Mouse (Mus musculus): Measurements from ENCODE around the gene Duoxa1. TPM values are rescaled to one million over a fixed set of nuclear protein-coding genes. Genes with fewer than 3 reads are reported as not detected.

The Duoxa1 gene
- total RNA-seq, 1 experiment from 2014 or later = not detected

GRCm38 (mm10) chr2:122301081-122301920 lies 12.2 kb downstream of the Duoxa1 start:
- ATAC-seq (replicated peaks; ENCODE audit: insufficient number of reproducible peaks, low FRiP score, low TSS enrichment, poor library complexity, severe bottlenecking) = no peak

DNA sequence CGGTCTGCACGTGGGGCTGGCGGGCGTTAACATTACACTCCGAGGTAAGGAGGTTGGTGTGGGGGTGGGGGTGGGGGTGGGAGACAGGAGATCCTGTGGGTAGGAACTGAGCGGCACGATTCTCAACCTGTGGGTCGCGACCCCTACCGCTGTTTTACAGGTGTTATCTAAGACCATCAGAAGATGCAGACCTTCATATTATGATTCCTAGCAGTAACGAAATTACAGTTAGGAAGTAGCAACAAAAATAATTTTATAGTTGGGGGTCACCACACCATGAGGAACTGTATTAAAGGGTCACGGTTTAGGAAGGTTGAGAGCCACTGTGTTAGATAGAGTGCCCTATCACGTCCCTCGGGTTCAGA lies 12.9 kb downstream of the Duoxa1 start:
- ATAC-seq (replicated peaks; ENCODE audit: insufficient number of reproducible peaks, low FRiP score, low TSS enrichment, poor library complexity, severe bottlenecking) = no peak

DNA sequence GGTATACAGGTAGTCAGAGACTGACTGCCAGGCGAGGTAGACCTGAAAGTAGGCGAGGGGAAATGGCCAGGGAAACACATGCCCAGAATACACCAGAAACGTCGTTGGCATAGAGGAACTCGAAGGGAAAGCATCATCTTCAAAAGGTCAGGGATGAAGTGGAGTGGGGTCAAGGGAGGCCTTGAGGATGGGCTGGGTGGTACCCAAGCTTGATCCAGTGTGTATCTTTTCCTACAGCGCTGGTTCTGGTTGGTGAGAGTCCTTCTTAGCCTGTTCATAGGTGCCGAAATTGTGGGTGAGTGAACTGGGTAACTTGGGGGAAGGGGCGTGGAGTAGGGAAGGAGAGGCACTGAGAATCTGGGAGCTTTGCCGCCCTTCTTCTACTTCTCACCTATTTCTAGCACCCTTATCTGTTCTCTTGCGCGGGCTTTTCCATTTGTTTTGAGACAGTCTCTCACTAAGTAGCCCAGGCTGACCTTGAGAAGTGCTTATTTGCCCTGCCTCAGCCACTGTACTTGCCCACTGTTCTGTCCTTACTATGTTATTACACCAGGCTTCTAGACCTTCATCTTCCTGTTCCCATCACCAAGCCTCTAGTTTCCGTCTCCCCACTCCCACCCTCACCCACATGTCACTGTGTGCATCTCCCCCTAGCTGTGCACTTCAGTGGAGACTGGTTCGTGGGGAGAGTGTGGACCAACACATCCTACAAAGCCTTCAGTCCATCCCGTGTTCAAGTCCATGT lies 13.4 kb downstream of the Duoxa1 start:
- ATAC-seq (replicated peaks; ENCODE audit: insufficient number of reproducible peaks, low FRiP score, low TSS enrichment, poor library complexity, severe bottlenecking) = no peak

DNA sequence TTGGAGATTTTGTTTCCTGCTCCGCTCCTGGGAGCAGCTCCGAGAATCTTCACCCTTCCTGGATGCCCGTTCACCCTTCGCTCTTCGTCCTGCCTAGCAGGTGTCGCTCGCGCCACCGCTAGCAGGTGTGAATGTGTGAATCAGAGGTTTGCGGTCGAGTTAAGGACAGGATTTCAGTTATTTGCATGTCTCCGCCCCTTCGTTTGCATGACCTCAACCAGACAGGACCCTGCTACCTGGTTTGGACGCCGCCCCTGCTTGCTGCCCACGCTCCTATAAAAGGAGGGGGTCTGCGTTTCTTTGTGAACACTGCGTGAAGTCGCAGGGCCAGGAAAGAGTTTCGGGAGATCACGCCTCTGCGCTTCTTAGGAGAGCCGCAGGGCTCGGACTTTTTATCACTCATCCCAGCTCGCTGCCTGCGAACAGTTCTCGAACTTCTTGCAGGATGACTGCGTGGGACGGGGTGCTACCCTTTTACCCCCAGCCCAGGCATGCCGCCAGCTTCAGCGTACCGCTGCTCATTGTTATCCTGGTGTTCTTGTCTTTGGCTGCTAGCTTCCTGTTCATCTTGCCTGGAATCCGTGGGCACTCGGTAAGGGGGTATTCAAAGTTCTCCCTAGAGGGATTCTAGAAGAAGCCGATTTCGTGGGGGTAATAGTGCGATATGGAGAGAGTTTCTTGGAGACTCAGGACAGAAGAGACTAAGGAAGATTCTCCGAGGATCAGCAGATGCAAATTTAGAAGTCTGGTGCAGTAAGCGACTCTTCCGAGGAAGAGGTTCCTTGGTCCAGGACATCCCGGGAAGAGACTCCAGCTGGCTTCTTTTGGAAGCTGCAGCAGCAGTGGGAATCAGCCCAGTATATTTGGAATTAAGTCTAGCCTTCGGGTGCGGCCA lies 14.7 kb downstream of the Duoxa1 start, which contains the start of gene Duoxa2:
Duoxa2 (plus strand) TSS at position 305 of the 895 bp plus-strand sequence.
- 0 out of 2 replicates have a peak, but pooled peaks have one; percentile 4 for ATAC-seq (replicated peaks; ENCODE audit: insufficient number of reproducible peaks, low FRiP score, low TSS enrichment, poor library complexity, severe bottlenecking)

DNA sequence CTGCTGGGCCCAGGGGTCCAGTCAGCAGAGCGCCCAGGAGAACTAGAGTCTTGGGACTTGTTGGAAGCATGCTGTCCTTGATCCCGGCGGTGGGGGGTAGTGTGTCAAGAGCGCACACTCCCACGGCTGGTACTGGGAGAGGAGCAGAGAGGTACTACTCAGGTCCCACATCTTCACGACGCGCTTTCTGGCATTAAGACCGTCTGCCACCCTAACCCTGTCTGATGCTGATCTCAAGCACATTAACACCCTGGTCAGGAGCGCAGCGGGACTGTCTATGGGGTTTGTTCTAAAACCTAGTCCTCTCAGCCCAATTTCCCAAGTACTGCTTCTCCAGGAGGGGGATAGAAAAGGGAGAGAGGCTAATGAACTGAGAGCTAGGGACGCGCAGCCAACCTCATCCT lies 15.4 kb downstream of the Duoxa1 start, which contains the start of gene Duox2:
Duox2 (minus strand) TSS at position 354 of the 404 bp plus-strand sequence.
- ATAC-seq (replicated peaks; ENCODE audit: insufficient number of reproducible peaks, low FRiP score, low TSS enrichment, poor library complexity, severe bottlenecking) = no peak

- no peak for ATAC-seq (replicated peaks; ENCODE audit: insufficient number of reproducible peaks, low FRiP score, low TSS enrichment, poor library complexity, severe bottlenecking)
These were observed 16.0 kb downstream of the Duoxa1 start for GRCm38 (mm10) chr2:122297271-122298095.

GRCm38 (mm10) chr2:122294916-122295315 lies 18.6 kb downstream of the Duoxa1 start:
- ATAC-seq (replicated peaks; ENCODE audit: insufficient number of reproducible peaks, low FRiP score, low TSS enrichment, poor library complexity, severe bottlenecking) = no peak

- ATAC-seq (replicated peaks; ENCODE audit: insufficient number of reproducible peaks, low FRiP score, low TSS enrichment, poor library complexity, severe bottlenecking) = no peak
These were observed 27.4 kb downstream of the Duoxa1 start for GRCm38 (mm10) chr2:122286137-122286536.

GRCm38 (mm10) chr2:122284091-122284490 lies 29.4 kb downstream of the Duoxa1 start:
- no peak for ATAC-seq (replicated peaks; ENCODE audit: insufficient number of reproducible peaks, low FRiP score, low TSS enrichment, poor library complexity, severe bottlenecking)

GRCm38 (mm10) chr2:122278769-122279168 lies 34.8 kb downstream of the Duoxa1 start:
- ATAC-seq (replicated peaks; ENCODE audit: insufficient number of reproducible peaks, low FRiP score, low TSS enrichment, poor library complexity, severe bottlenecking) = no peak

DNA sequence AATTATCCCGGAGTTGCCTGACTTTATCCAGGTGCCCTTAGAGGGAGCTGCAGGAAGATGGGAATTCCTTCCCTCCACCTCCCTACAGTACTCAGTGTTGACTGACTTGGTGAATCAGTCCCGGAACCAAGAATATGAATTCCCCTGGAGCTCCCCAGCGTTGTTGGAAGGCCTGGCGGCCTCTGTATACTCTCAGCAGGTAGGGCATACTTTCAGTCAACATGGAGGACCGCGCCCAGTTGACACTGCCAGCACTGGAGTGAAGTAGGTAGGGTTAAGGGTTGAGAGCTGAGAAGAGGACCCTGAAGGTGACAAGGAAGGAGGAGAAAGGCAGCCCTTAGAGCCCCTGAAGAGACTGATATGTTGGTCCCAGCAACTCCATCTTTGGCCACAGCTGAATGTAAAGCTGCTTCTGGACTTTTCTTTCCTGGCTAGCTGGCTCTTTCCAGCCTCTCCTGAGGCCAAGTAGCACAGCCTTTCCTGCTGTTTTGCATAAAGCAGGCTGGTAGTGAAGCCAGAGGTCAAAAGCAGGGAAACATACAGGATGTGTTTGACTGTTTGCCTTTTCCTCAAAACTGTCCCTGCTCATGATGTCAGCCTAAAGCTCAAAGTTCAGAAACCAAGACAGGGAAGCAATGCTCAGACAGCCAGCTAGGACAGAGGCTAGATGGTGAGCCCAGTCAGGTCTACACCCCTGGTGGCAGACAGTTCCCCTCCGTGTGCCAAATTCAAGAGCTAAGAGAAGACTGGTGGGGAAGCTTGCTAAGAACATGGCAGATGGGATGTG lies 46.9 kb downstream of the Duoxa1 start:
- no peak for ATAC-seq (replicated peaks; ENCODE audit: insufficient number of reproducible peaks, low FRiP score, low TSS enrichment, poor library complexity, severe bottlenecking)

DNA sequence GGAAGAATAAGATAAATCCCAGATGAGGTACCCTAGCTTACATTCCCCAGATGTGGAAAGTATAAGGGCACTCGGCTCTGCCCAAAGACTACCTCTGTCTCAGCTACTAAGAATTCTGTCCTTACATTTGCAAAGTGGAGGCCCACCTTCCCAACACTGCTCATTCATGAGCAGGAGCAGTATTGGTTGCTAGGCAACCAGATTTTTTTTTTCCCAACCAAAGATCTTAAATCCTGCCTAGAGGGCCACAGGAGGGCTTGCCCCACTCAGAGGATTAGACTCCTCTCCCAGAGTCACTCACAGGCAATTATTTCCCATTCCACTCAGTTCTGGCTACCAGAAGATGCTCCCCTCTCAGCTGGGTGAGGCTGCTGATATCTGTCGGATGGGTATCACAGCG lies 48.8 kb downstream of the Duoxa1 start:
- ATAC-seq (replicated peaks; ENCODE audit: insufficient number of reproducible peaks, low FRiP score, low TSS enrichment, poor library complexity, severe bottlenecking) = no peak

DNA sequence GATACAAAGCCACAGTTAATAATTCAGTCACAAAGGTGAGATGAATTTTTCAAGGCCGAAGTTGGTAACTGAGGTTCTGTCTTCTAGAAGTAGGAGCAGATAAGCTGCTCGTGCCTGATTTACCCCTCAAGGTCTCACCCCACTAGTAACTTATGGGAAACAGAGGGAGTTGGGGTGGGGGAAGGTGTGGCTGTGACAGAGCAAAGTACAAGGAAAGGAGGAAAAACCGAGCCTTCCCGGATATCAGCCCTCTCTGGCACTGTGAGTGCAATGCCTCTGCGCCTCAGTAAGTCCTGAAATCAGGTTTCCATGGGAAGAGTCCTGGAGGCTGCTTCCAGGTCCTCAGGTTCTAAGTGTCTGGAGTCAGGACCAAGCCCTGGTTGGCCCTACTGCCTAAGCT lies 52.8 kb downstream of the Duoxa1 start:
- no peak for ATAC-seq (replicated peaks; ENCODE audit: insufficient number of reproducible peaks, low FRiP score, low TSS enrichment, poor library complexity, severe bottlenecking)

DNA sequence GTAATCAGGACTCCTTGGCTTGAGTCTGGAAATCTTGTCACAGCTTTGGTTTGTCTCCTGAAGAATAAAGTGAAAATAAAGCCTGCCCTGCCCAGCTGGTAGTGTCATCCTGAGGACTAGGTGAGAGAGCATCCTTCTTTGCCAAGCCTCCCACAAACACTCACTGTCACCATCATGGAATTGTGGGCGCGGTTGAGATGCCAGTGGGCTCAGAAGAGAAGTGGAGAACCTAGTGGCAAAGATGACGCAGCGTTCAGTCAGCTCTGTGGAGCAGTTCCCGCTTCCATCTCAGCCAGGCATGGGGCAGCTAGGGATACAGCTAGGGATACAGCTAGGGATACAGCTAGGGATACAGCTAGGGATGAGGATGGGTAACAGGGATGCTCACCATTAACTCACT lies 57.5 kb downstream of the Duoxa1 start:
- ATAC-seq (replicated peaks; ENCODE audit: insufficient number of reproducible peaks, low FRiP score, low TSS enrichment, poor library complexity, severe bottlenecking) = no peak

All from monocyte, adult 5-6 weeks (primary cell).